Mouse (Mus musculus): ENCODE measurements around the gene Grik3.

Gene Grik3

DNA sequence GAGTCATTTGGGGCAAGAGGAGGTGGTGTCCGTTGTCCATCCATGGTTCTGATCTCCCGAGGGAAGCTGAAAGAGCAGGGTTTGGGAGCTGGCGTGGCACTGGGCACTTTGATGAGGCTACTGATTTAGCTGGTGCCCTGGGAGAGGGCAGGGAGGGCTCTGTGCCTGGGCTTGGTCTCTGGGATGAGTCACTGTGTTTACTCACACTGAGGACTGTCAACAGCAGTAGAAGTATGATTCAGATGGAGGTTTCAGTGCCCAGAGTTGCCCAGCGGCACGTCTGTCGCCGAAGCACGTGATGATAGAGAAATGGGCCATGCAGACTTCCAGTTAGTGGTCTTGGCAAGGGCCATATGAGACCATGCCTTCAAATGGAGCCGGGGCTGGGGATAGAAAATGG is 63.3 kb downstream of the Grik3 start:
- no peak for DNase-seq

DNA sequence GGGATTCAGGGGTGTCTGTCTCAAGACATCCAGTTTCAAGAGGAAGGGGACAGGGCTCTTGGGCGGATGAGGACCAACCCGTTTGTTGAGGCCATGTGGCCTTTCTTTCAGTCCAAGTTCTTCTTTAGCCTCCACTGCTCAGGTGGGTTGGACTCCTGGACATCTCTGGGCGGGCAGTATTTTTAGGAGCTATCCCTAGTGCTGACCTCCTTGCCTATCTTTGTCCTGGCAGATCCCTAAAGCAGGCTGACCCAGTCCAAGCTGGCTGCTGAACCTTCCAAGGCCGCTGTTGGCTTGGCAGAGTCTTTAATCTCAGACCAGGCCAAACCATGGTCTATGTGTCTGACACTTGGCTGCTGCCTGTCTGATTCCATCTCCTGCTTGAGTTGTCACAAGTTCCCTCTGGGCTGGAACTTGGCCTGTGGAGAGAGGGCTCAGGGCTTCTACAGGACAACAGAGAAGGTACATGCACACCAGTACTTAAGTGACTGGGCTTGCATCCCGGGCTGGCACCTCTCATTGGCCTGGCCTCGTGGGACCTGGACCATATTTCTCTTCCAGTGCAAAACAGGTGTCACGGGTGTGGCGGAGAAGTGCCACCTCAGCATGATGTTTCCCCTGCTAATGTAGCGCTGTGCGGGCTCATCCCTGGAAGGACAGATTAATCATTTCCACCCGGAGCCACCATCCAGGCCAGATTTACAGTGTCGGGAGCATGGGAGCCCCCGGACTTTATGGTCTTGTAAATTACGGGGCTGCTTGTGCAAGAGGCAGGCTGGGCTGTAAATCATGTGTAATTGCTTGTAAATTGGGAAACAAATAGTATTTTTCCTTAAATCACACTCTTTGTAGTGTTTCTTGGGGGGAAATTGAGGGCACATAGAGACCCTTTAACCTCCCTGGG is 66.2 kb downstream of the Grik3 start:
- DNase-seq = peak; percentile 44 to 49

DNA sequence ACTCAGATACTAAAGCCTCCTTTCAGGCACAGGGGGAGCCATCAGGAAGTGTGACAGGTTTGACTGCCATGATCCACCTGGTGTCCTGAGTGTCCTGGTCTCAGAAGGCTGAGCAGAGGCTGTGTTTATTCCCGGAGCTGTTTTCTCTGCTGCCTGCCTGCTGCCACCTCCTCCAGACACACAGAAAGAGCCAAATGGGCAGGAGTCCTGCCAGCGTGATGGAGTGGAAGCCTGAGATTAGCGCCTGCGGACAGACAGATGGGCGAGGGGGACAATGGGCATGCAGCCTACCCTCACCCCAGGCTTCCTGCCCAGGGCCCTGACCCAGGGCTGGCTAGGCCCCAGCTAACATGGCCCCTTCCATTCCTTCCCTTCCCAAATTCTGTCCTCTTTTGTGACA is 69.1 kb downstream of the Grik3 start:
- no peak for DNase-seq

DNA sequence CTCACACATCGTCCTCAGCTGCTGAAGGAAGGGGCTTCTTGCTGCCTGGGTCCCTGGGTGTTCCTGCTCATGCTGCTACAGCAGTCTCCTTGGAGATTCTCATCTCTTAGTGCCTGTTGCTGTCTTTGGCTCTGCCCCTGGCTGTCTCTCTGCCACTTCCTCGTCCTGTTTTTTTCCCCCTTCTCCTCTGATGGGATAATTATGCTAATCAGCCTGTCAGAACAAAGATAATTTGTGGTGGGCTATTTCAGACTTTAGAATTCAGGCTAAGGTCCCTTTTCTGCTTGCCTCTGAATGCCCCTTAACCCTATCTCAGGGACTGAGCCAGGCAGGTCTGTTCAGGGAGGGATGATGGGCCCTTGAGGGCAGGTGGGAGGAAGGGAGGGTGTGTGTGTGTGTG is 70.3 kb downstream of the Grik3 start:
- no peak for DNase-seq

DNA sequence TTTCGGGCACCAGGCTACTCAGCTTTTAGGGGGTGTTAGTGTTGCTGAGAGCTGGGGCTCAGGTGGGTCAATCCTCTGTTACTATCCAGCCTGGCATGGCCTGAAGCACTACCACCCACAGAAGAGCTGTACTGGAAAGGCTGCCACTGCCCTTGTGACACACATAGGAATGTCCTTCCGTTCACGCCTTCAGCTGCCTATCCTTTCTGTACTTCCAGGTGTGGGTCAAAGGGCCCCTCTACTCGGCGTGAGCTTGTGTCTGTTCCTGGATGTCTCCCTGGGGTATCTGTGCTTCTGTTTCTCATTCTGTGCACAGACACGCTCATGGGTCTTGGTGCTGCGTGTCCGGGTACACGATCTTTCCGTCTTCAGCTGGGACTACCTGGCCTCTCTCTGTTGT is 73.1 kb downstream of the Grik3 start:
- no peak for DNase-seq

DNA sequence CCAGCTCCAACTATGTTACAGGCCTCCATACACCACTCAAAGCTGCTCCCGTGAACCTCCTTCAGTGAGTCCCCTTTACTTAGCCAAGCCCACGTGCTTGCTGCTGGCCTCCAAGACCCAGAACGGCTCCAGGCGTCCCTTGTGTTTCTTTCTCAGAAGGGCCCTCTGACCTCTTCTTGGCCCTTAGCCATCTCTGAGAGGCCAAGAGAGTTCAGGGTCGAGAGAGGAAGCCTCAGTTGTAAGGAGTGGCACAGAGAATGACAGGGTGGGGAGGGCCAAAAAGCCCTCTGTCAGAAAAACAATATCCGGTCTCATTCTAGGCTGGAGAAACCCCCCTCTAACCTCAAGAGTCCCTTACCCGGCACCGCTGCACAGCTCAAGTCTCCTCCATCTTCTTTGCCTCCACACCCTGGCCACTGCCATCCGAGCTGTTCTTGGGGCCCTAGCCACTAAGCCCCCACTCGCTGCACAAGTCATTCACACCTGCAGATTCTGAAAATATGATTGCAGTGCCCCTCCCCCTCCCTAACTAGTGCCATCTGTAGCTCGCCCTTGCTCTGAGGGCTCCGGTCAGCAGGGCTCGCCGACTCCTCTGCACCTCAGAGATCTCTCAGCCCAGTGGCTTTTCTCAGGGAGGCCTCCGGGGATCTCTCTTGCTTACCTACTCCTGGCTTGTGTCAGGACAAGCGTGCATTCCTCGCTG is 73.7 kb downstream of the Grik3 start:
- DNase-seq = peak; percentile 28 to 35

DNA sequence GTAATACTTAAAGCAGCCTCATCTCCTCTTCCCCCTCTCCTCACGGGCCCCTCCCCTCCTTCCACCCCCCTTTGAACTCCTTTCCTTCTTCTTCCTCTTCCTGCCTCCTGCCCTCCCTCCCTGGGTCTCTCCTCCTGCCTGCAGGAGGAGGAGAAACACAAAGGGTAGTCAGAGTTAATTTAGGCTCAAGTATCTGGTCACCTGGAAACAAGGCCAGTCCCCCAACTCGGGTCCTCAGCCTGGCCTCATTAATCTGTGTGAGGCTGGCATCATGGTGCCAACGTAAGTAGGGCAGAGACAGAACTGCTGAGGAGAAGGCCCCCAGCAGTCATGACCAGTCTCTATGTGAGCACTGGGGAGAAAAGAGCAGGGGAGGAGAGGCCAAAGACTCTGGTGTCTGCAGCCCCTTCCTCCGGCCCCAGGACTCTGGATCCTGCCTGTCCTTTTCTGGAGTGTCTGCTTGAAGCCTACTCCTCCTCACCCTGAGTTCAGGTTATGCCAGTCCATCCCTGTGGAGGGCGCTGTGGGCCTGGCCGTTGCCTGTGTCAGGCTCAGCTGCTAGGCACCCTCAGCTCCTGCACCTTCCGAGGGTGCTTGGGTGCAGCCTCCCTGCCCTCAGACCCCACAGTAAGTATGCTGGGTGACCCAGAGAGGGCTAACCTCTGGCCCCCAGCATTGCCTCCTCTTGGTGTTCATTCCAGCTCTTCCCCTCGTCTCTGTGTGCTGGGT is 75.4 kb downstream of the Grik3 start:
- DNase-seq = no peak

DNA sequence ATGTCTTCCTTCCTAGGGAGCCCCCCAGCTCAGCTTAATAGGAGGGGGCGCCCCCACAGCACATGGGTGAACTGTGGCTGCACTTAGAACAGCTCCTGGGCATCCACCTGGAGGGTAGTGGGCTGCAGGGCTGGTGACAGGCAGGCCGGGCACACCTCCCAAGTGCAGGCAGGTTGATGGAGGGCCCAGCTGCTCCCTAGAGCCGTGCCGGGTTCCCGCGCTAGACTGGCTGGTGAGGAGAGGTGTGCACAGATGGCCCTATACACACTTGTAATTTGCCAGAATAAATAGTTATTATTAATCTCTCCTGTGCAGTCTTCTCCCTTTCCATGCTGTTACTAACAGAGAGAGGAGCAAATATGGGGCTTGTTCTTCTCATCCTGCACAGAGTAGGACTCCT is 77.7 kb downstream of the Grik3 start:
- DNase-seq = no peak

DNA sequence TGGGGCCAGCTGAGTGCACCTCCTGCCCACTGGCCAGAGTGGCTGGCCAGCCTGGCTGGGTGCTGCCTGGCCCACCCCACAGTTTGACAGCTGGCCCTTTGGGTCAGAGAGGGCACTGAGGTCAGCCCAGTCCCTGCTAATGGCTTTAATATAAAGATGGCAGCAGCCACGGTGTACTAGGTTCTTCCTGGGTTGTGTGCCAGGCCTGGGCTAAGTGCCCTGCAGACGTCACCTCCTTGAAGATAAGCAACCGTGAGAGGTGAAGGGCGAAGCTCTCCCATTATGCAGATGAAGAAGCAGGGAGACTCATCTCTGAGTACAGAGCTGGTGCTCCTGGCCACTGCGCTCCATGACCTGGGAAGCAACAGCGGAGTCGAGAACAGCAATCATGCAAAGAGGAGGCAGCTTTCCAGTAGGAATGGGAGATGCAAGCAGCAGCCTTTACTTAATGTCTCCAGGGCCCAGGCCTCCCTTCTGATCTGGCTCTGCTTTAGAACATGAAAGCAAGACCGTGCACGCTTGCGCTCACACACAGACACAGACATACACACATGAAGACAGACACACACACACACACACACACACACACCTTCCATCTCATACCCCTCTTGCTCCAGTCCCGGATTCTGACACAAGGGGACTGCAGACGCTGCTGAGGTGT is 81.3 kb downstream of the Grik3 start:
- DNase-seq = no peak

DNA sequence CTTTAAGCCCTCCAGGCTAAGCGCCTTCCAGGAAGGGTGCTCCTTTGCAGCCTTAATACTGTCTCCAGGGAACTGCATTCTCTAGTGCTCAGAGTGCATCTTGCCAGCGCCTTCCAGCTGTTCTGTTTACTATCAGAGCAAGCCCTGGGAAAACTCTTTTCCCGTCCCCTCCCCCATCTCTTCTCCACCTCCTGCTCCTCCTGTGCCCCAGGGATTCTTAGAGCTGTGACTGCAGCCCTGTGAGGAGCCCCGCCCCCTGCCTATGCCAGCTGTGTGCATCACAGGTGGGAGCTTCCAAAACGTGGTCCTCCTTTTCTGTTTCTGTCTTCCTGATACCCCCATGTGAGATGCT is 81.8 kb downstream of the Grik3 start:
- DNase-seq = peak in 1 of 2 experiments; percentile 17

DNA sequence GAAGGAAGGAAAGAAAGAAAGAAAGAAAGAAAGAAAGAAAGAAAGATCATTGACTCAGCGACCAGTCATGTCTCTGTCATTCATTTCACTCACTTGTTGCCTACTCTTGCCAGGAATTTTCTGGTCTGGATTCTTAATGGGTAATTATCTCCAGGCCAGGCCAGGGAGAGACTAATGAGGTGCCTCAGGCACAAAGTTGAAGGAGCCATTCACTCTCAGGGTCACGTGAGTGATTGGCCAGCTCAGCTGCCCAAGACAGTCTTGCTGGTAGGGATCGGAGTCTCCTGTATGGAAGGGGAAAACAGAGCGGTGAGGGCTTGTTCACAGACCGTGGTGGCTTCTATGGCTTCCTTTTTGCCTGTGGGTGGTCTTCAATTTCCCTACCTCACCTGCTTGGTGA is 82.5 kb downstream of the Grik3 start:
- DNase-seq = peak in 1 of 2 experiments; percentile 11

DNA sequence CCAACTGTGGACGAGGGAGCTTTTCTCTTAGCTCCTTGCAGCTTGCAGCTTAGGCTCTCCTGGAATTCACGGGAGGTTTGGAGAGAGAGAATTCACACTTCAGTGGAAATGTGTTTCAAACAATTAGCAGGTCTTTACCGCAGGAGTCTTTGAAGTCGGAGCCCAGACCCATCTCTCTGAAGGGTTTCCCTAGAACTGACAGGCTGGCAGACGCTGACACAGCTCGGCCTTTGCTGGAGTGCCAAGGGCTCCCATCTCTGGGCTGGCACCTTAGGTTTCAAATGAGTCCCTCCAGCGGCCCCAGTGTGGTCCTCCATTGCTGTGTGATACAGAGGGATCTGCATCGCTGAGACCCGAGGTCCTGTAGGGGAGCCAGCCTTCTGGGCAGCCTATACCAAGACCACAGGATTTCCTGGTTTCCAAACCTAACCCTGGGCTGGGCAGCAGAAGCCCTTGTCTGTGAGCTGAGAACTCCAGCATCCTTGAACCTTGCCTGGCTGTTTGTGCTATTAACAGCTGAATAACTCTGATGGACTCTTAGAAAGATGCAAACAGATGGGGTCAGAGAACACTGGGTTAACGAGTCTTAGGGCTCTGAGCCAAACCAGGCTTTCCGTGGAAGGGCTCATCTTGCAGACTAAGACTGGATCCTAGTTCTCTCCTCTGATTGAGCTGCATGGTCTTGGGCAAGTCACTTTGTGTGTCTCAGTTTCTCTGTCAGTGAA is 83.6 kb downstream of the Grik3 start:
- DNase-seq = no peak

DNA sequence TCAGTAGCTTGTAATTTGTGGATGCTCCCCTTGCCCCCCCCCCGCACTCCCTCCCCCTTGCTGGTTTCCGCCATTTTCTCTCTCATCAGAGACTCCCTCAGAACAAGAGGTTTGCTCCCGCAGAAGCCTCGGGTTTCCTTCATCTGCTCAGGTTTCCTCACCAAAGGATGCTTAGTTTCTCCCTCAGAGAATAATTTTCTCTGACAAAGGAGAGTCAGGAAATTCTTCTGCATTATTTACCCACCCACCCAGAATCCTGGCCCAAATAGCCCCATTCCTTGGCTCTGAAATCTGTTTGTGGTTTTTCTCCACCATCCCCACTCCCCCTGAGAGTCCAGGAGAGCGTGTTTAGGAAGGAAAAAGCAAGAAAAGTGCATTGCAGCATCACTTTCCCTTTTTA is 89.8 kb downstream of the Grik3 start:
- DNase-seq = no peak

DNA sequence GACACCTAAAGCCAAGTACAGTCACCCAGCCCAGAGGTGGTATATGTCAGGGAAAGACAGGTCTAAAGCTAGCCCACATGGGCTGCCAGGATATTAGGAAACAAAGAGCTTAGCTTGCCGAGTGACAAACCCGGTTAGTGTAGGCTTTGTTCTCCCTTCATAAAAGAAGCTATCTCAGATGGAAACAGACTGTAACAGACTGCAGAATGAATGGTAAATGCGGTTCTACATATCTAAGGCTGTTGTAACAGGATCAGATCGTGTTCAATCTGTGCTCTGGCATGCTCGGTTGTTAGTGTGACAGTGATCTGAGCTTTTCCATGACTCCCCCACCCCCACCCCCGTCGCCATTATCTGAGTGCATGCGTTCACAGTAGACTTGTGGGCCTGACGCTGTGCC is 92.8 kb downstream of the Grik3 start:
- DNase-seq = no peak

DNA sequence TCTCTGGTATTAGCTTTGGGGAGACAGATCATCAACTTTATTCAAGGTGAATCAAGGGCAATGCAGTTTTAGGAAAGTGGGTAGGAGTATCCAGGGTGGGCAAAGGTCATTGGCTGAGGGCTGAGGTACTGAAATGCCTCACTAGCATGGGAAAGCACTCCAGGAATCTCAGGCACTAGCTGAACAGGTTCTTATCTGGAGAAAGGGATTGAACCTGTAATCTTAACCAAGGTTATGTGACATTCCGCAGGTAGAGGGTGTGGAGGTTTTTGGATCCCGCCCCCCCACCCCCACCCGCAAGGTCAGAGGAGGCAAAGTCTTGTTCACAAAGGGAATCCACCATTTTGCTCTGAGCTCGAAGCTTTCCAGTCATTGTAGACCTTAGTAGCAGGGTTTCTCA is 93.4 kb downstream of the Grik3 start:
- no peak for DNase-seq

DNA sequence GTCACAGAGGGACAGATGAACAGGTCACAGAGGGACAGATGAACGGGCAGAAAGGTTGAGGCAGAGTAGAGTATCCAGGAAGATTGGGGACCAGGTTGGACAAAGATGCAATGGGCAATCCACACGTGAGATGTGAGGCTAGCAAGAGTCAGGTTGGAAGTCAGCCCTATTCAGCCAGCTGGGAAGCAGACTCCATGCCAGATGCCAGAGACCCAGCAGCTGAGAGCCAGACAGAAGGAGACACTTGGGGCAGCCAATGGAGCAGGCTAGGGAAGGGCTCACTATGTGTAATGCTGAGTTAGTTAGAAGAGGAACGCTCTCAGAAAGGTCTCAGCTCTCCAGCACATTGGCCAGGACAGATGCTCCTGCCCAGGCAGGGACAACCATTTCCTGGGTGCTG is 94.2 kb downstream of the Grik3 start:
- no peak for DNase-seq

DNA sequence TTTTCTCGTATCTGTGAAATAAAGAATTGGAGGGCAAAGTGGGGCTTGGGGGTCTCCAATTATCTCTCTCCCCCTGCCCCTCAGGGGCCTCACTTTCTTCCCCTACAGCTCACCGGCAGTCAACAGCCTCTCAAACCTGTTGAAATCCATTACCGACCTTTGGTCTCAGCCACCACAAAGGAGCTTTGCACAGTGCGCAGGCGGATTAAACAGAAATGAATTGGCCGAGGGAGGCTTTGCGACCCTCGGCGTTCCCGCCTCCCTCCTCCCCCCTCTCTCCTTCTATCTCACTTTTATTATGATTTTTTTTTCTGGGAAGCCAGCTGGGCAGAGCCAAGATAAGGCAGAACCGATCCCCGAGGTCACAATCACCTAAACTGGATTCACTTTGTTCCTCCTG is 97.1 kb downstream of the Grik3 start:
- no peak for DNase-seq

DNA sequence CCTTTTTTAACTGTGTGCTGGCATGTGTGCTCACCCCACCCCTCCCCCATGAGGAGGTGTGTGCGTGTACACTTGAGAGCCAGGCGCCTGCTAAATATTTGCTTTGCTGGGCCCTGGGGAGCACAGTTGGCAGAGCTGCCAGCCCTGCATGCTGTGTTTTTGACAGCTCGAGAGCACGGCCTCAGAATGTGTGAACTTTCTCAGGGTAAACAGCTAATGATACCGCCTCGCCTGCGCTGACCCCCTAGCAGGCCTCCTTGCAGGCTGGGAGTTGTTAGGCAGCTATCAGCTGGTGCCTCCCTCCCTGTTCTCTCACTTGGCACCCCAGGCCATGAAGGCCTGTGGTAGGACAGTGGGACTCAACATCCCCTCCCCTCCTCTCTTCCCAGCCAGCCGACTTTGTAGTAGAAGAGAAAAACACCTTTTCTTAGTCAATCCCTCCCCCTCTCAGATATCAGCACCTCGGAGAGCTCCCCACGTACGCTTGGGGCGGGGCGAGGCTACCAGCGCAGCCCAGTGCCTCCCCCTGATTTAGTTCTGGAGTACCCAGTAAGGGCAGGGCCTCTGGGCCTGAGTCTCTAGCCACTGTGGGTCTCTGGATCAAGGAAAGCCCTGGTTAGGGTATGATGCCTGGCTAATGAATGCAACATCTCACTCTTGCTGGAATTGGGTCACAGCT is 99.9 kb downstream of the Grik3 start:
- peak; percentile 79 for DNase-seq

DNA sequence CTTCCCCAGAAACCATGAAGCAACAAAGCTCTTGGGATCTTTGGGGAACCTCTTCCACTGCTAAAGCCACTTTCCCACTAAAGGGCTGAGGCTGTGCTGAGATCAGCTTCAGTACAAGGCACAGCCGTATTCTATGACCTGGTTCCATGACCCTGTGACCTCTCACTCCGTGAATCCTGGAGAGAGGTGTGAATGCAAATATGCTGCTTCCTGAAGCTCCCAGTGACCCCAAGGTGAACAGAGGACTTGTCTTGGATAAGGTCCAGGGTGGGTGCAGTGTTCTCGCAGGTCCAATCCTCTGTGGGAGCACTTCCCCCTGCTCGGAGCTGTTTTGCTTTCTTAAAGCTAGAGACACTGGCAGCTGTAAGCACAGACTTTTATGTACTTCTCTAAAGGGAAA is 102.2 kb downstream of the Grik3 start:
- no peak for DNase-seq

DNA sequence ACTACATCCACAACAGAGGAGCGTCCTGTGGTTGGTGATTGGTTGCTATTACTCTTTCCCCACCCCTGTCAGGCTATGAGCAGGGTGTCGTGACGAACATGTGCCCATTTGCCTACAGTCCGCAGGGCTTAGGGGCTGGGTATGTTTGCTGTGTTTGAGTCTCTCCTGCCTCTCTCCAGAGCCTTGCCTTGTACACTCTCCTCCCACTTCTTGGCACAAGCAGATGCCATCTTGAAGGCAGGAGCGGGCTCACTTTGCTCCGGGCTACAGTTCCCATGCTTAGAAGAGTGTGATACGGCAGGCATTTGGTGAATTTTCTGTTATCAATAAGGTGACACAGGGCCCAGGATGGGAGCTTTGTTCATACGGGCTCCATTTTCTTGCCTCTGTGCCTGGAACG is 104.5 kb downstream of the Grik3 start:
- DNase-seq = no peak

DNA sequence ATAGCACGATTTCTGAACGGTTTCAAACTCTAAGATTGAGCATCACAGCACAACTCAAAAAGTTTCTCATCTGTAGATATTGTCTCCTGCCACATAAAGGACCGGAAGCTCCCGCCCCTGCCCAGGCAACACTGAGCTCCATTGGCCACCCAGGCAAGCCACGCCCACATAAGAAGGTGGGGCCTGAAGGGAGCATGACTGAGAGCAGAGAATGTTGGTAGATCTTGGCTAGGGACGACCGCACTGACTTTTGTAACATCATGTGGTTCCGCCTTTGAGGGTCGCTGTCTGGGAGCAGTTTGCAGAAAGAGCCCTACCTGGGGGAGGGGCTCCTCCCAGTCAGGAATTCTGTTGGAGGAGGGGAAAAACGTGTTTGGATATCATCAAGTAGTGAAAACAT is 108.2 kb downstream of the Grik3 start:
- DNase-seq = peak; percentile 26 to 32

DNA sequence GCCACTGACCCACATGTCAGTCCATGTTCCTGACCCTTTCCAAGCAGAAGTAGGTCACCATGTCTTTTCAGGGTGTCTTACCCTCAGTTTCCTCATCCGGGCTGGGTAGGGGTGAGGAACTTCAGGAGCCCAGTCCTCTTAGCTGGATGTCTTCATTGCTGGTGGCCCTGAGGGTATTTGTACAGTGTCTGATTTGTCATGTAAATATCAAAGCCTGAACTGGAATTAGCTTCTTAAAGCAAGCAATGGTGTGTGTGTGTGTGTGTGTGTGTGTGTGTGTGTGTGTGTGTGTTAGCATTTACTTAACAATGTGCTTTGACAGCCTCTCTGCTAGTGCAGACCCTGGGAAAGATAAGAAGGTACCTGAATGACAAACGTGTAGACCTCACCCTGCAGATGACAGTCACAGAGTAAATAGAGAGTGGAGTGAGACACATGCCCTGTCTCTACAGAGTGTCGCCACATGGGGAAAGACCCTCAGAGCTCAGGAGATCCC is 109.1 kb downstream of the Grik3 start:
- no peak for DNase-seq
